Mouse (Mus musculus): Measurements from ENCODE around the gene Ghsr.

DNA sequence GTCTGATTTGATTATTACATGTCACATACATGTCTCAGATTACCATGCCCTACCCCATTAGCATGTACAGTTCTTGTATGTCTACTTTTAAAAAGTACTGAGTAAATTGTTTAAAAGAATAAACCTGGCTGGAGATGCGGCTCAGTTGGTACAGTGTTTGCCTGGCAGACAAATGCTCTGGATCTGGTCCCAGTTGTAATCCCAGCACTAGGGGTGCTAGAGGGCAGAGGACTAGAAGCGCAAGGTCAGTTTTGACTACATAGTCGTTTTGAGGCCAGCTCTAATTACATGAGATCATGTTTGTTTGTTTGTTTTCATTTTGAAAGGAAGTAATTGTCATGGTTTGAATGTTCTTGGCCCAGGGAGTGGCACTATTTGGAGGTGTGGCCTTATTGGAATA is 13.7 kb downstream of the Ghsr start:
- TF ChIP-seq HCFC1 (IDR thresholded peaks at IDR 0.05; ENCODE audit: borderline replicate concordance, insufficient read depth, low read length), result no peak
- no peak for TF ChIP-seq ZC3H11A (IDR thresholded peaks at IDR 0.05; ENCODE audit: borderline replicate concordance, low read depth, low read length)

Data from ES-E14 (cell line).